Mouse (Mus musculus): Measurements from ENCODE around the gene 6030452D12Rik.

6030452D12Rik gene

GRCm38 (mm10) chr8:106546746-106547145, 46.4 kb downstream of the 6030452D12Rik start:
- in situ Hi-C loops (cut with MboI; ENCODE audit: low pct_unique_long_range_greater_than_20kb in 1 of 2, low sequenced_read_pairs in 2 of 2, unreplicated experiment in 1 of 2): no loop called here

DNA sequence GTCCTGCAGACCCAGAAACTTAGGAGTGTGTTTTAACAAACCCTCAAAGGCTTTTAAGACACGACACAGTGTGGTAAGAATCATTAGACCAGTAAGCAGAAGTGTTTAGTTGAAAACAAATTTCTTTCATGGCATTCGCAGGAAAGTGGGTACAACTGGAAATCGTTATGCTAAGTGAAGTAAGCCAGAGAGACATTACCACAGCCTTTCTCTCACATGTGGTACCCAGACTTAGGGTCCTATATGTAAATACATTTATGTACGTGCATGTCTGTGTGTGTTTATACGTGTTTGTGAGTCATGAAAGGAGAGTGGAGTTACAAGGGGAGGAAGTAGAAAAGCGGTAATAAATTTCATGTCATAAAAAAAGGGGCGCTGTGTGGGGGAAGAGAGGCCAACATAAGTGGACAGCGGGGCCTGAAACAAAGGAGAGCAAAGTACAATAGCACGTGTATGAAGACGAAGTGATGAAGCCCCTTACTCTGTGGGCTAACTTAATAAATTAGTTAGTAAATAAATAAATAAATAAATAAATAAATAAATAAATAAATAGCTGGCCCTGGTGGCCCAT, 48.1 kb downstream of the 6030452D12Rik start:
- in situ Hi-C loops (cut with MboI; ENCODE audit: low pct_unique_long_range_greater_than_20kb in 1 of 2, low sequenced_read_pairs in 2 of 2, unreplicated experiment in 1 of 2): no loop called here

- in situ Hi-C loops (cut with MboI; ENCODE audit: low pct_unique_long_range_greater_than_20kb in 1 of 2, low sequenced_read_pairs in 2 of 2, unreplicated experiment in 1 of 2): loop anchor here in 1 of 2 experiments (25.0 kb wide), 1 partner anchor 311 kb away; the partner anchor contains the start of gene Has3
Measured at GRCm38 (mm10) chr8:106550906-106551305, 50.6 kb downstream of the 6030452D12Rik start.

- in situ Hi-C loops (cut with MboI; ENCODE audit: low pct_unique_long_range_greater_than_20kb in 1 of 2, low sequenced_read_pairs in 2 of 2, unreplicated experiment in 1 of 2): loop anchor here in 1 of 2 experiments (25.0 kb wide), 1 partner anchor 308 kb away; the partner anchor contains the start of gene Has3
Measured at GRCm38 (mm10) chr8:106554011-106554410, 53.7 kb downstream of the 6030452D12Rik start.

GRCm38 (mm10) chr8:106556068-106556645, 55.8 kb downstream of the 6030452D12Rik start:
- in situ Hi-C loops (cut with MboI; ENCODE audit: low pct_unique_long_range_greater_than_20kb in 1 of 2, low sequenced_read_pairs in 2 of 2, unreplicated experiment in 1 of 2): loop anchor here in 1 of 2 experiments (25.0 kb wide), 1 partner anchor 306 kb away; the partner anchor contains the start of gene Has3
